Mouse (Mus musculus): Measurements from ENCODE around the gene C3.

- no peak for TF ChIP-seq CTCF (IDR thresholded peaks at IDR 0.05; ENCODE audit: borderline replicate concordance, extremely low read depth, insufficient read depth, insufficient read length)
- no peak for TF ChIP-seq POLR2A (IDR thresholded peaks at IDR 0.05; ENCODE audit: borderline replicate concordance, extremely low read depth, insufficient read depth, insufficient read length, poor library complexity, severe bottlenecking)
Observed at GRCm38 (mm10) chr17:57182871-57183270, 45.1 kb downstream of the C3 start.

Measured in brain, embryonic 14.5 days (tissue).